Mouse (Mus musculus) forebrain, embryonic 13.5 days (tissue): ENCODE data around the gene Helq. TPM values are rescaled to one million over a fixed set of nuclear protein-coding genes. Genes with fewer than 3 reads are reported as not detected.

Experiments
- ATAC-seq: fragments of 200-750 bp; cut with Nextera tagmentation; 2 replicates; pipeline ENCODE4 v1.8.0; 2017
- H3K27ac ChIP-seq: fragments of 300-500 bp; sonication (generic); 2 replicates; pipeline ENCODE4 v1.5.1; 2015; ENCODE audit warnings: inconsistent platforms, mild to moderate bottlenecking, moderate library complexity
- H3K27me3 ChIP-seq: fragments of 300-500 bp; sonication (generic); 2 replicates; pipeline ENCODE4 v1.6.1; 2015; ENCODE audit warnings: mild to moderate bottlenecking, inconsistent platforms
- H3K36me3 ChIP-seq: fragments of 300-500 bp; sonication (generic); 2 replicates; pipeline ENCODE4 v1.6.1; 2015; ENCODE audit warnings: mild to moderate bottlenecking, inconsistent platforms; ENCODE audit not compliant: poor library complexity, severe bottlenecking
- H3K4me1 ChIP-seq: fragments of 300-500 bp; sonication (generic); 2 replicates; pipeline ENCODE4 v1.6.1; 2015; ENCODE audit warnings: inconsistent platforms
- H3K4me2 ChIP-seq: fragments of 300-500 bp; sonication (generic); 2 replicates; pipeline ENCODE4 v1.6.1; 2015; ENCODE audit warnings: inconsistent platforms, mild to moderate bottlenecking, moderate library complexity
- H3K4me3 ChIP-seq: fragments of 300-500 bp; sonication (generic); 2 replicates; pipeline ENCODE4 v1.5.1; 2015; ENCODE audit warnings: mild to moderate bottlenecking, inconsistent platforms
- H3K9ac ChIP-seq: fragments of 300-500 bp; sonication (generic); 2 replicates; pipeline ENCODE4 v1.6.1; 2015; ENCODE audit warnings: mild to moderate bottlenecking, inconsistent platforms
- H3K9me3 ChIP-seq: fragments of 300-500 bp; sonication (generic); replicated peaks from 2 replicates; pipeline ENCODE4 v1.6.1; 2016; ENCODE audit warnings: inconsistent platforms
- WGBS: fragments of 180-500 bp; shearing (Covaris S2); methylation state at CpG from one replicate; pipeline ENCODE4 v1.1.7; 2015; 5-methylcytosine and 5-hydroxymethylcytosine counted together
- polyA plus RNA-seq: library from polyadenylated mRNA; unstranded; fragments of >200 nt; fragmentation: Nextera tagmentation; extraction: Ambion mirVana; gene quantifications from 2 replicates; pipeline ENCODE4 v1.2.1, GENCODE M21; 2015

The Helq gene
- polyA plus RNA-seq, 1 experiment from 2014 or later: 22.0 TPM

DNA sequence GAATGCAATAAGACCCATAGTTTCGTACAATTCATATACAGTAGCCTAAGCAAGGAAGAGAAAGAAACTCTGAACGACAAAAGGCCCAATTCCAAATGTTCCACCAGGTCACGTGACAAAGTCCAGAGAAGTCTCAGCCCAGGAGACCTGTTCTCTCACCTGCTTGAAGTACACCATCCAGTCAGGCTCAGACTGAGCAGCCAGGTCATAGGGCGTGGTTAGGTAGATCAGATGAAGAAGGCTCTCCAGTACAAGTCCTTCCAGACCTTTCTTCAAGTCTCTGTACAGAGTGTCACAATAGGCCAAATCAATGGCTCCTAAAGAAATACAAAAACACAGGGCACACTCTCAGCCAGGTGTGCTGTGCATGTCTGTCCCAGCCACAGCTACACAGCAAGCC lies 26.8 kb downstream of the Helq start:
- ATAC-seq: no peak
- peaks cover 88% of the 10 kb centered on the region for H3K36me3 ChIP-seq
- no peak overlapping the region for H3K9ac ChIP-seq
- no peak overlapping the region for H3K4me3 ChIP-seq
- no peak overlapping the region for H3K27ac ChIP-seq
- no peaks in the 10 kb centered on the region for H3K9me3 ChIP-seq
- WGBS: 95% methylated on average over 4 of the region's 4 CpGs
- no peaks in the 10 kb centered on the region for H3K4me1 ChIP-seq
- H3K4me2 ChIP-seq: no peak overlapping the region
- no peaks in the 10 kb centered on the region for H3K27me3 ChIP-seq

DNA sequence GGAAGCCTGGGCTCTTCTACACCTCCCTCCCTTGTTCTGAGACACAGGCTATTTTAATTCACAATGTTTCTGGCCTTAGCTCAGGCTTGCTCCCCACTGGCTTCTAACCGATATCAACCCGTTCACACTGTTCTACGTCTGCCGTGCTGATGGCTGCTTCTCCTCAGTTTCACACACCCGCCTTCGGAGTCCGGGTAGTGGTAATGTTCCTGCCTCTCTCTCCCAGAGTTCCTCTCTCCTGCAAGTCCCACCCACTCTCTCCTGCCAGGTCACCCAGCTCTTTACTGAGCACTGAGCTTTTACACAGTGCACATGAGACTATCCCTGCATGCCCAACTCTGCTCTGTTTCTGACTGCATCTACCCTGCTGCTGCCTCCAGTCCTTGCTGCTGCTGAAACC lies 32.4 kb downstream of the Helq start:
- no peak for ATAC-seq

DNA sequence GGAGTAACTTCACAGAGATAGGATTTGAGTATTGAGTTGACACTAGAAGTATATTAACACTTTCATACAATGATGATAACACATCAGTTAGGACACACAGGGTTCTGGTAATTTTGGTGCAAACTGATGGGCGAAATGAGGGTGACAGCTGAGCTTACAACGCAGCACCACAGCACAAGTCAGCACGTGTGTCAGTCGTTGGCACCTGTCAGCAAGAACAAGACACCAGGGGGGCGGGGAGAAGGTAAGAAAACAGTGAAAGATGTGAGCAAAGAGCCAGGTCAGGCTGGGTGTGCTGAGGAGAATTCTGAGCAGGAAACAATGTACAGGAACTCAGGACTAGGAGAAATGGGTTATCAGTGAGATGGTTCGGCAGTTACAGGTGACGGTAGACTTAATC lies 36.7 kb downstream of the Helq start:
- Histone ChIP-seq H3K36me3 (peaks cover 64% of the 10 kb centered on the region), H3K9me3 (no peaks in the 10 kb centered on the region), H3K9ac (no peak overlapping the region), H3K27me3 (no peaks in the 10 kb centered on the region), H3K4me1 (no peaks in the 10 kb centered on the region), H3K4me3 (no peak overlapping the region), H3K27ac (no peak overlapping the region), H3K4me2 (no peak overlapping the region)
- ATAC-seq: no peak
- WGBS: 92% methylated on average over 7 of the region's 7 CpGs

More for the DNA sequence above, 32.4 kb downstream of the Helq start:
- H3K9ac ChIP-seq: no peak overlapping the region
- no peak overlapping the region for H3K27ac ChIP-seq
- no peaks in the 10 kb centered on the region for H3K9me3 ChIP-seq
- peaks cover 93% of the 10 kb centered on the region for H3K36me3 ChIP-seq
- H3K4me2 ChIP-seq: no peak overlapping the region
- no peaks in the 10 kb centered on the region for H3K4me1 ChIP-seq
- H3K4me3 ChIP-seq: no peak overlapping the region
- 96% methylated on average over 7 of the region's 7 CpGs for WGBS
- H3K27me3 ChIP-seq: no peaks in the 10 kb centered on the region

DNA sequence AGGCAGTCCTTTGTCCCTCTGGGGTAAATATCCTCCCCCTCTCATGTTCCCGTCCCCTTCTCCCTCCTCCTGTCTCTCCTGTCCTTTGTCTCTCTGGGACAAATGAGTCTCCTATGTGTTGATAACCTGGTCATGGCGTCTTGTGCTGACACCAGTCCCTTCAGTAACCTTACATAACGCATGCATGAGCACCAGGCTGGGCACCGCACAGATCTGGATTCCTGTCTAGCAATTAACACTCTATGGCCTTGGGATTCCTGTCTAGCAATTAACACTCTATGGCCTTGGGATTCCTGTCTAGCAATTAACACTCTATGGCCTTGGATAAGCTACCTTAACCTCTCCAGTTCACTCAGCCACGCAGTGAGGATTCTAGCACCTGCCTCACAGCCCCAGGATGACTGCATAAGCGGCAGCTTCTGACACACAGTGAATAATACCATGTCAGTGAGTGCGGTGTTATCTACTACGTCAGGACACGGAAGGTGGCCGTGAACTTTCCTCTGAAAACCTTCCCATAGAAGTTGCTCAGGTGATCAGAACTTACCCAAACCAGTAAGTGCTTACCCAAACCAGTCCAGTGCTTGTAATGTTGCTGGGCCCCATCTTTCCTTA lies 38.2 kb downstream of the Helq start:
- no peak overlapping the region for H3K4me3 ChIP-seq
- no peak overlapping the region for H3K9ac ChIP-seq
- no peak; the same call in 1 of the 2 replicates for ATAC-seq
- no peak overlapping the region for H3K27ac ChIP-seq
- H3K27me3 ChIP-seq: no peaks in the 10 kb centered on the region
- no peak overlapping the region for H3K4me2 ChIP-seq
- 74% methylated on average over 10 of the region's 10 CpGs for WGBS
- no peaks in the 10 kb centered on the region for H3K4me1 ChIP-seq
- H3K36me3 ChIP-seq: peaks cover 49% of the 10 kb centered on the region
- H3K9me3 ChIP-seq: no peaks in the 10 kb centered on the region

DNA sequence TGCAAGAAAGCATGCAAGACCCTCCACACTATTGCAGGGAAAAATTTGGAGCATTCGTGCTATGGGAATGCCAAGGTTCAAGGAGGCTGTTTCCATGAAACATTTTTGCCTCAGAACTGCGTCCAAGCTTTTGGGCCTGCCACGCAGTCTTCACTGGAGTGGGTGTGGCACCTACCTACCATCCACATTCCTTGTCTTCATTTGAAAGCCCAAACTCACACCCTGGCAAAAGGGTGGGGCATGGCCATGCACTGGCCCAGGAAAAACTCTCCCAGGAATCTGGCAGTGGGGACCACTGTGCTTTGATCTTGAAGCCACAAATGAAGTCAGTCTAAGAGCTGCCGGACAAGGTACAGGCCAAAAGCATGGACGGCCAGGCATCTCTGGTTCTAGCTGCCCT lies 40.3 kb downstream of the Helq start:
- Histone ChIP-seq H3K4me1 (no peaks in the 10 kb centered on the region), H3K9ac (no peak overlapping the region), H3K27ac (no peak overlapping the region), H3K9me3 (no peaks in the 10 kb centered on the region), H3K36me3 (peaks cover 28% of the 10 kb centered on the region), H3K4me2 (no peak overlapping the region), H3K4me3 (no peak overlapping the region), H3K27me3 (no peaks in the 10 kb centered on the region)
- WGBS: 94% methylated on average over 5 of the region's 5 CpGs
- no peak for ATAC-seq

DNA sequence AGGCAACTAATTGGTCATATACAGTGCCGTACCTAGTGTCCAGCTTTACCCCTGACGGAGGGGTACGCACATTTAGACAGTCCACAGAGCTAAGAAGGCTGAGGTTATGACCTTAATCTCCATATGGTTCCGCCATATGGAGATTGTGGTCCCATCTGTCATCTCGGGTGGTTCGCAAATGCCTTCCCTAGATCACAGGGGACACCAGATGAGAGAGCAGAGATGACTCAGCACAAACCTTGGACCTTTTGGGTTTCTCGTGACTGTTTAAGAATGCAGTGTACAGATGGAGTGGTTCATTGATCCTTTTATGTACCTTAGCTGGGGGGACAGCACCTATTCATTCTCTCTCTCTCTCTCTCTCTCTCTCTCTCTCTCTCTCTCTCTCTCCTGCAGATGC lies 45.0 kb downstream of the Helq start:
- no peak overlapping the region for H3K27ac ChIP-seq
- H3K4me1 ChIP-seq: 0 out of 2 replicates have a peak, but pooled peaks cover 4% of the 10 kb centered on the region
- H3K9ac ChIP-seq: no peak overlapping the region
- H3K27me3 ChIP-seq: no peaks in the 10 kb centered on the region
- no peak overlapping the region for H3K4me3 ChIP-seq
- H3K9me3 ChIP-seq: no peaks in the 10 kb centered on the region
- H3K36me3 ChIP-seq: no peaks in the 10 kb centered on the region
- ATAC-seq: no peak
- no peak overlapping the region for H3K4me2 ChIP-seq
- 70% methylated on average over 7 of the region's 7 CpGs for WGBS

DNA sequence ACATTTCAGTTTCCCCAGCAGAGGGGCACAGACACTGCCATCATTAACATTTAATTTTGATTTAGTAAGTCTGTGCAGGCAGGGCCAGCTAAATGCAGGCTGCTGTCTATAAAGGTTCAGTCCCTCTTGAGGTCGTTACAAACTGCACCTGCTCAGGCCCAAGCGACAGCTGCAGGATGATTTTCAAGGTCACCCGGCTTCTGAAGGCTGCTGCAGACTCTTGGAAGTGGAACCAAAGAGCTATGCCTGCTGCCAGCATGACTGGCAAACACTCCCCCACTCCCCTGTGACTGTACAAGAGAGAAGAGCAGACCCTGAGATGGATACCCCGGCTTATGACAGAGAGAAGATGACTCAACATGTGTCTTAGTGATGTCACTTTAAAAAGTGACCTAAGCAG lies 46.7 kb downstream of the Helq start:
- H3K4me3 ChIP-seq: no peak overlapping the region
- 53% methylated on average over 4 of the region's 4 CpGs for WGBS
- no peaks in the 10 kb centered on the region for H3K27me3 ChIP-seq
- no peak for ATAC-seq
- no peak overlapping the region for H3K4me2 ChIP-seq
- peak overlapping the region; percentile 48; the same call in 1 of the 2 replicates for H3K27ac ChIP-seq
- H3K36me3 ChIP-seq: no peaks in the 10 kb centered on the region
- H3K9me3 ChIP-seq: no peaks in the 10 kb centered on the region
- H3K4me1 ChIP-seq: 0 out of 2 replicates have a peak, but pooled peaks cover 4% of the 10 kb centered on the region
- H3K9ac ChIP-seq: no peak overlapping the region

DNA sequence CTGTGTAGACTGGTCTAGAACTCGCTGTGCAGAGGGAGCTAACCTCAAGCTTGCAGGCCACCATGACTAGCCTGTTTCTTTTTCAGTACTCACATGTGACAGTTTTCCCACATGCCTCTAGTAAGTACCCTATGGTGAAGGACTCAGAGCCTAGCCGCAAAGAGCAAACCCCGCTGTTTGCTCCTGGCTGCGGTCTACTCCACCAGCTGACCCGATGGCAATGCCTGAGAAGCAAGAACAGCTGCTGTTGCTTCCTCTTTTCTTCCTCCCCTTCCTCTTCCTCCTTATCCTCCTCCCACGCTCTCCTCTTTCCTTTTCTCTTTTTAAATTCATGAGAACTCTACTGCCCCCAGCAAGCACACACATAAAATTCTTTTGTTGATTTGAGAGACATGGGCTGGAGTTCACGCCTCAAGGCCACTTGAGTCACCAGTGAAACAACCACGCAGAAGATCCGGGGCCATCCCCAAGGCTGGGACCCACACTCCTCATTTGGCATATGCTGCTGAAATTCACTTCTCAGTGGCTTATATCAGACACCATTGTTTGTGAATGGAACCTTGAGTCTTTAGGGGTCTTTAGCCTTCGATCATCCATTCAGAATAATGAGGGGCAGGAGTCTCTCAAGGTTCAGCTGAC lies 47.7 kb downstream of the Helq start:
- H3K4me1 ChIP-seq: 0 out of 2 replicates have a peak, but pooled peaks cover 4% of the 10 kb centered on the region
- 82% methylated on average over 10 of the region's 10 CpGs for WGBS
- no peak overlapping the region for H3K27ac ChIP-seq

DNA sequence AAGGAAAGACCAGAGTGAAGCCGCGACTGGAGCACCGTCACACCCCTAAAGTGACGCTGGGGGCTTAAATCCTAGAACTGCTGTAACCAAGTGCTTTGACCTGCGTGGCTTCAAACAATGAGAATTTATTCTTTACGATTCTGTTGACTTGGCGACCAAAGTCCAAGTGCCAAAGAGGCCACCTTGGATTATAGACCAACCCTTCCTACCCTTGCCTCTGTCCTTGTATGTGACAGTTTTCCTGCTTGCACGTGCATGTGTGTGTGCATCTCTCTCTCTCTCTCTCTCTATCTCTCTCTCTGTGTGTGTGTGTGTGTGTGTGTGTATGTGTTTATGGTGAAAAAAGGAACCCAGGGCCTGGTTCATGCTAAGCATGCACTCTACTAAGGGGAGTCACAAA lies 59.6 kb downstream of the Helq start:
- no peaks in the 10 kb centered on the region for H3K36me3 ChIP-seq
- H3K27ac ChIP-seq: no peak overlapping the region
- WGBS: 91% methylated on average over 8 of the region's 8 CpGs
- H3K4me3 ChIP-seq: no peak overlapping the region
- H3K4me1 ChIP-seq: no peaks in the 10 kb centered on the region
- H3K4me2 ChIP-seq: no peak overlapping the region
- no peak for ATAC-seq
- H3K9me3 ChIP-seq: peaks cover 7% of the 10 kb centered on the region; the same call in 1 of the 2 replicates
- no peaks in the 10 kb centered on the region for H3K27me3 ChIP-seq
- H3K9ac ChIP-seq: no peak overlapping the region

More for the DNA sequence above, 47.7 kb downstream of the Helq start:
- no peaks in the 10 kb centered on the region for H3K9me3 ChIP-seq
- no peaks in the 10 kb centered on the region for H3K36me3 ChIP-seq
- no peaks in the 10 kb centered on the region for H3K27me3 ChIP-seq
- no peak overlapping the region for H3K9ac ChIP-seq
- H3K4me2 ChIP-seq: no peak overlapping the region
- no peak overlapping the region for H3K4me3 ChIP-seq
- no peak for ATAC-seq

DNA sequence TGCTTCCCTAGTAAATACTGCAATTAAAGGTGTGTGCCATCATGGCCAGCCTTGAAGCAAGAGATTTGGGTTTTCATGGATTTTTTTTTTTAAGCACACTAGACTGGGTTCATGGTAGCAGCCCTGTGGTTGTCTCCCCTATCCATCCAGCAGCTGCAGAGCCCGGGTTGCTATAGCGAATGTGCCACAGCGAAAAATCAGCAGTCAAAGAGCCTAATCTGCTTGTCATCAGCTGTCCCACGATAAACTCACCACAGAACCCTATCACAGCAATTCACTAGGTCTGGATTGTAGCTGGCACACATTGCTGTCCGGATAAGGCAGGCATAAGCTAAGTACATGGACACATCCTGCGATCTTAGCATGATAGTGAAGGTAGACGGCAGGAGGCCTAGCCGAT lies 61.5 kb downstream of the Helq start:
- H3K4me3 ChIP-seq: no peak overlapping the region
- H3K36me3 ChIP-seq: no peaks in the 10 kb centered on the region
- 93% methylated on average over 8 of the region's 8 CpGs for WGBS
- ATAC-seq: no peak
- H3K9me3 ChIP-seq: peaks cover 7% of the 10 kb centered on the region; the same call in 1 of the 2 replicates
- H3K27ac ChIP-seq: no peak overlapping the region
- H3K4me2 ChIP-seq: no peak overlapping the region
- no peak overlapping the region for H3K9ac ChIP-seq
- H3K4me1 ChIP-seq: no peaks in the 10 kb centered on the region
- no peaks in the 10 kb centered on the region for H3K27me3 ChIP-seq

DNA sequence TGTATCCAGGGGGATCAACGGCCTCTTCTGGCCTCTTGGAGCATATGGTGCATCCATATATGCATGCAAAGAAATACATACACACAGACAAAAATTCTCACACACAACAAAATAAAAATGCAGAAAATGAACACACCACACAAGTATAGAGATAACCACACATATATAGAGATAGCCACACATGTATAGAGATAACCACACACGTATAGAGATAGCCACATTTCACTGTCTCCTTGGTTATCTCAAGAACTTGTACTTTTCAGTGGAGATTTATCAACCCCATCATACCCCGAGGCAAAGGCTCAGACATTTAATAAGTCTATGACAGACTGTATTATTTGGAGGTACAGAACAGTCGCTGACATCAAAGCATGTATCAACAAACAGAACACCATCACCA lies 63.9 kb downstream of the Helq start:
- 86% methylated on average over 4 of the region's 4 CpGs for WGBS
- no peak overlapping the region for H3K9ac ChIP-seq

DNA sequence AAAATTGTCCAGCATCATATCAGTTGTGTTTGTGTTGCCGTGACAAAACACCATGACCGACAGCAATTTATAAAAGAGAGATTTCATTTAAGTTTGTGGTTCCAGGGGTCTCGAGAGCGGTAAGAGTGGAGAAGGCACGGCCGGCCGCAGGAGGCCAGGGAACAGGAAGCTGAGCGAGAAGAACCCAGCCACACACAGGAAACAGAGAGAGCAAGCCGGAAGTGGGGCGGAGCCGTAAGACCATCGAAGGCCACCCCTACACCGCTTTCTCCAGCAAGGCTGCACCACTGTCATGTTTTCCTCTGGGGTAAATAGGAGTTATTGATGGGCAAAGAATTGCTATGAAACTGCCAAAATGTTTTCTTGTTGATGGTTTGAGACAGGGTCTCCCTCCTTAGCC lies 69.6 kb downstream of the Helq start:
- WGBS: 88% methylated on average over 13 of the region's 13 CpGs
- Histone ChIP-seq H3K9ac (no peak overlapping the region), H3K9me3 (no peaks in the 10 kb centered on the region; the same call in 1 of the 2 replicates), H3K4me1 (no peaks in the 10 kb centered on the region), H3K27ac (no peak overlapping the region), H3K27me3 (no peaks in the 10 kb centered on the region), H3K4me2 (no peak overlapping the region), H3K36me3 (no peaks in the 10 kb centered on the region), H3K4me3 (no peak overlapping the region)
- ATAC-seq: no peak

More for the DNA sequence above, 63.9 kb downstream of the Helq start:
- Histone ChIP-seq H3K27ac (no peak overlapping the region), H3K4me2 (no peak overlapping the region), H3K36me3 (no peaks in the 10 kb centered on the region), H3K27me3 (no peaks in the 10 kb centered on the region), H3K9me3 (peaks cover 2% of the 10 kb centered on the region; the same call in 1 of the 2 replicates), H3K4me3 (no peak overlapping the region), H3K4me1 (no peaks in the 10 kb centered on the region)
- no peak for ATAC-seq
